Mouse (Mus musculus) T-helper 17 cell (primary cell): ENCODE data around the gene Gm17387.

Experiments
- in situ Hi-C, 2 experiments: fragments of 300-600 bp; cut with MboI, MseI; formaldehyde crosslinking; loops; 1 replicate in 1 of 2; 2 replicates in 1 of 2; pipeline ENCODE4 v1.15.1; 2025; ENCODE audit warnings: high pct_unique_total_duplicates in 2 of 2

Gene Gm17387

DNA sequence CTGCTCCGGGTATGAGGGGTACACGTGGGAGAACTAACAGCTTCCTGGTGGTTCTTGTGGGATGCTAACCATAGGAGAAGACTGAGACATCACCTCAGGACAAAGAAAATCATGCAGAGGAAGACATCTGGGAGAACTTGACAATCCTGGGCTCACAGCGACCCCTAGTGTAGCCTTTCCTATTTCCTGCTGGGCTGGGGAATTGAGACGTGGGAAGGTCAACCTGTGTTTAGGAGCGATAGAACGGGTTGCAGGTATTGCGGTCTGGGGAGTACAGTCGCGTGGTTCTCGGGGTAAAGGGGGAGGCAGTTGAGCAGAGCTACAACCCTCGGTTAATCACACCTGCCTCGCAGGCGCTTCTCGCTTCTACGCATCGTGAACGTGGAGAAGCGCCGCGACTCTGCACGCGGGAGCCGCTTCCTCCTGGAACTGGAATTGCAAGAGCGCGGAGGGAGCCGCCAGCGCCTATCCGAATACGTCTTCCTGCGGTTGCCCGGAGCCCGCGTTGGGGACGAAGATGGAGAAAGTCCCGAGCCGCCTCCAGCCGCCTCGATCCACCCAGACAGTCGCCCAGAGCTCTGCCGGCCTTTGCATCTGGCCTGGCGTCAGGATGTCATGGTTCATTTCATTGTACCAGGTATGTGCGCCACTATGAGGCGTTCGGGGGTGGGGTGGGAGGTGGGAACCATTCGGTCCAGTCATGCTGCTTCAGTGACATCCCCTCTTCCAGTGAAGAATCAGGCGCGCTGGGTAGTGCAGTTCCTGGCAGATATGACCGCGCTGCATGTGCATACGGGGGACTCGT, 41.3 kb downstream of the Gm17387 start:
- in situ Hi-C loops: no loop called here

DNA sequence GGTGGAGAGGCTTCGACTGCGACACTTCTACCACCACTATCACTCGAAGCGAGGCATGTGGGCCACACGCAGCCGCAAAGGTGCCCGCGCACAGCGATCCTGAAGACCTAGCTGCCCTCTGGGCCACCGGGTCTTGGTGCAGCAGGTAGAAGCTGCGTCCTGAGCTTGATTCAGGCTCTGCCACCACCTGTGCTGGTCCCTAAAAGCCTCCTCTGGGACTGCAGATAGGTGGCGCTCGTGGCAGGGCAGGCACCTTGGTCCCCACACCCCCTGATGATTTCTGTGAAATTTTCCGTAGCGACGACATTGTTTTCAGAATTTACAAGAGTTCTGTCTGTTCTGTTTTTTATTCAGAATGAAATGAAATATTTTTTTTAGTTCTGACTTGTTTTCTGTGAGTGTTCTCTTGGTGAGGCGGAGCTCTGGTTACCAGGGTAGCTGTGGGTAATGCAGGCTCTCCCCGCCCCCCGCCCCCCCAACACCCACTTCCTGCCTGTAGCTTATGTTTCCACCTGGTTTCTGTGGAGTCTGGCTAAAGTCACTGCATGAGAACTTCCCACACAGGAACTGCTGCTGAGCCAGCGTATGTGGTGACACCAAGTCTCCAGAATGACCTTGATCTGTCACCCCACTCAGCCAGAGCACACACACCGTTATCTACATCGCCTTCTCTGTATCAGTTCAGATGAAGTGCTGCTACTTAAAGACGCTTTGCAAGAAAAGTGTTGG, 43.2 kb downstream of the Gm17387 start:
- in situ Hi-C loops: no loop called here

DNA sequence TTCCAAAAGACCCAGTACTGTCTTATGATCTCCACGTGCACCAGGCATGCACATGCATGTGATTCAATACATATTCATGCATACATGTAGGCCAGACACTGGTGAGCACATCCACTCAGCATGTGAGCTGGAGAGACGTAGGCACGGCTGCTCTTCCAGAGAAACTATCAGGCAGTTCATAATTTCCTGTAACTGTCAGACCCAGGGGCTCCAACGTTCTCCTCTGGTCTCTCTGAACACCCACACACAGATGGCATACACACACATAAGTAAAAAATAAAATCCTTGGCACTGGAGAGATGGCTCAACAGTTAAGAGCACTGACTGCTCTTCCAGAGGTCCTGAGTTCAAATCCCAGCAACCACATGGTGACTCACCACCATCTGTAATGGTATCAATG, 44.9 kb downstream of the Gm17387 start:
- in situ Hi-C loops: no loop called here

DNA sequence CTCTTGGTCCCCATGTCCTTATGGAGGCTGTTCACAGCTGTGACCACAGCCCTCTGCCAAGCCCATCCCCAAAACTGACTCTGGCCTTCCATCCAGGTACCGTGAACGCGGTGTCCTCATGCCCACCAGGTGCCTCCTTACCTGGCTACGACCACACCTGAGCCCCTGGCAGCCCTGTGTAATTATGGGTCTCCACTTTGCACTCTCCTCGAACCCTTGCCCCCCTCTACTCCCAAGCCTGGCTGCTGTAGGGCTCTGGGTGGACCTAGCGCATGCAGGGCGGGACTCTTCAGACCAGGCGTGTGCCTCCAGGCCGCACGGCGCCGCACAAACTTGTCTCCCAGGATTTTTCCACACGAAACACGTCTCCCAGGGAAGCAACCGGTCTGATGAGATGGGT, 48.9 kb downstream of the Gm17387 start, which contains the start of gene Pkp3:
Gene Pkp3 (plus strand): TSS at position 378 of the 400 bp plus-strand sequence.
- in situ Hi-C loops: loop anchor here in 1 of 2 experiments (25.0 kb wide), 1 partner anchor 1984 kb away; the partner anchor contains the start of genes Cd81 and Tssc4

DNA sequence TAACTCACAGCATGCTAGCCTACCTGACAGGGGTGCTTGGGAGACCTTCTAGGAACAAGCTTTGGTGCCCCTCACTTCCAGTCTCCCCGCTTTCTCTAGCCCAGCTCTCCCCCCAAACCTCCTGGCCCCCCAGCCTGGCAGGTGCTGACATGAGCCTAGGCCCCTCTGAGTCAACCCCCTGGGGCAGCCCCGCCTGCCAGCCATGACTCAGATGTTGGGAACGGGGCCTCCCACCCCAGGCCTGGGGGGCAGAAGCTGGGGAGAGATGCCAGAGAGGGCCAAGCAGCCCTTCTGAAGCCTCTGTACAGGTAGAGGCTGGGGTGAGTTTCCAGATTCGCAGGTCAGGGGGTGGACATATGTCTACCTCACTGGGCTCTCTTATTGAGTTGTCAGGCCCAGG, 49.9 kb downstream of the Gm17387 start:
- in situ Hi-C loops: loop anchor here in 1 of 2 experiments (25.0 kb wide), 1 partner anchor 1983 kb away; the partner anchor contains the start of genes Cd81 and Tssc4
